Mouse (Mus musculus): Measurements from ENCODE around the gene Tspan9. TPM values are rescaled to one million over a fixed set of nuclear protein-coding genes. Genes with fewer than 3 reads are reported as not detected.

The Tspan9 gene
- polyA plus RNA-seq, 1 experiment from 2014 or later = 71.7 TPM

GRCm38 (mm10) chr6:128096521-128096920, 46.9 kb downstream of the Tspan9 start:
- Histone ChIP-seq H3K4me3 (ENCODE audit: low read depth, low read length) (no peak overlapping the region), H3K4me1 (ENCODE audit: control insufficient read depth, insufficient read depth, low read length) (no peaks in the 10 kb centered on the region; the same call in 1 of the 2 replicates), H3K27ac (replicated peaks; ENCODE audit: low read depth, low read length) (no peak overlapping the region), H3K4me2 (ENCODE audit: low read depth, low read length) (no peak overlapping the region), H3K36me3 (replicated peaks; ENCODE audit: control insufficient read depth, insufficient read depth, low read depth, low read length) (no peaks in the 10 kb centered on the region), H3K27me3 (ENCODE audit: control insufficient read depth, insufficient read depth, low read length) (no peaks in the 10 kb centered on the region), H3K9me3 (replicated peaks; ENCODE audit: control insufficient read depth, low read length) (no peaks in the 10 kb centered on the region), H3K9ac (replicated peaks; ENCODE audit: low read length) (no peak overlapping the region)
- 80% methylated on average over 7 of the region's 7 CpGs for WGBS
- ATAC-seq (replicated peaks; ENCODE audit: insufficient number of reproducible peaks, low FRiP score, low TSS enrichment, low read depth) = no peak
- DNase-seq (ENCODE audit: low spot score) = no peak

- Histone ChIP-seq H3K27ac (replicated peaks; ENCODE audit: low read depth, low read length) (no peak overlapping the region), H3K4me2 (ENCODE audit: low read depth, low read length) (no peak overlapping the region), H3K9ac (replicated peaks; ENCODE audit: low read length) (no peak overlapping the region), H3K36me3 (replicated peaks; ENCODE audit: control insufficient read depth, insufficient read depth, low read depth, low read length) (no peaks in the 10 kb centered on the region), H3K4me1 (ENCODE audit: control insufficient read depth, insufficient read depth, low read length) (no peaks in the 10 kb centered on the region; the same call in 1 of the 2 replicates), H3K4me3 (ENCODE audit: low read depth, low read length) (no peak overlapping the region), H3K27me3 (ENCODE audit: control insufficient read depth, insufficient read depth, low read length) (no peaks in the 10 kb centered on the region), H3K9me3 (replicated peaks; ENCODE audit: control insufficient read depth, low read length) (no peaks in the 10 kb centered on the region)
- ATAC-seq (replicated peaks; ENCODE audit: insufficient number of reproducible peaks, low FRiP score, low TSS enrichment, low read depth) (no peak), DNase-seq (ENCODE audit: low spot score) (no peak)
- 70% methylated on average over 8 of the region's 8 CpGs for WGBS
Observed at GRCm38 (mm10) chr6:128095906-128096305, 47.5 kb downstream of the Tspan9 start.

- no peaks in the 10 kb centered on the region for H3K36me3 ChIP-seq (replicated peaks; ENCODE audit: control insufficient read depth, insufficient read depth, low read depth, low read length)
- no peak overlapping the region for H3K4me2 ChIP-seq (ENCODE audit: low read depth, low read length)
- H3K4me3 ChIP-seq (ENCODE audit: low read depth, low read length) = no peak overlapping the region
- WGBS = 94% methylated on average over 10 of the region's 10 CpGs
- H3K27ac ChIP-seq (replicated peaks; ENCODE audit: low read depth, low read length) = no peak overlapping the region
- H3K4me1 ChIP-seq (ENCODE audit: control insufficient read depth, insufficient read depth, low read length) = no peaks in the 10 kb centered on the region; the same call in 1 of the 2 replicates
- no peaks in the 10 kb centered on the region for H3K9me3 ChIP-seq (replicated peaks; ENCODE audit: control insufficient read depth, low read length)
- DNase-seq (ENCODE audit: low spot score) (no peak), ATAC-seq (replicated peaks; ENCODE audit: insufficient number of reproducible peaks, low FRiP score, low TSS enrichment, low read depth) (no peak)
- no peaks in the 10 kb centered on the region for H3K27me3 ChIP-seq (ENCODE audit: control insufficient read depth, insufficient read depth, low read length)
- no peak overlapping the region for H3K9ac ChIP-seq (replicated peaks; ENCODE audit: low read length)
Observed at GRCm38 (mm10) chr6:128095131-128095530, 48.3 kb downstream of the Tspan9 start.

GRCm38 (mm10) chr6:128093856-128094628, 49.4 kb downstream of the Tspan9 start:
- ATAC-seq (replicated peaks; ENCODE audit: insufficient number of reproducible peaks, low FRiP score, low TSS enrichment, low read depth) (no peak), DNase-seq (ENCODE audit: low spot score) (no peak)
- no peaks in the 10 kb centered on the region for H3K9me3 ChIP-seq (replicated peaks; ENCODE audit: control insufficient read depth, low read length)
- 84% methylated on average over 15 of the region's 15 CpGs for WGBS
- no peak overlapping the region for H3K4me3 ChIP-seq (ENCODE audit: low read depth, low read length)
- H3K4me1 ChIP-seq (ENCODE audit: control insufficient read depth, insufficient read depth, low read length) = peaks cover 7% of the 10 kb centered on the region
- H3K27ac ChIP-seq (replicated peaks; ENCODE audit: low read depth, low read length) = 0 out of 2 replicates have a peak overlapping the region, but pooled peaks have one; percentile 11
- no peaks in the 10 kb centered on the region for H3K36me3 ChIP-seq (replicated peaks; ENCODE audit: control insufficient read depth, insufficient read depth, low read depth, low read length)
- H3K27me3 ChIP-seq (ENCODE audit: control insufficient read depth, insufficient read depth, low read length) = no peaks in the 10 kb centered on the region
- no peak overlapping the region for H3K9ac ChIP-seq (replicated peaks; ENCODE audit: low read length)
- H3K4me2 ChIP-seq (ENCODE audit: low read depth, low read length) = no peak overlapping the region

GRCm38 (mm10) chr6:128092621-128093020, 50.8 kb downstream of the Tspan9 start:
- 84% methylated on average over 5 of the region's 5 CpGs for WGBS
- H3K27ac ChIP-seq (replicated peaks; ENCODE audit: low read depth, low read length) = no peak overlapping the region
- peaks cover 17% of the 10 kb centered on the region for H3K4me1 ChIP-seq (ENCODE audit: control insufficient read depth, insufficient read depth, low read length)
- no peaks in the 10 kb centered on the region for H3K27me3 ChIP-seq (ENCODE audit: control insufficient read depth, insufficient read depth, low read length)
- H3K9me3 ChIP-seq (replicated peaks; ENCODE audit: control insufficient read depth, low read length) = no peaks in the 10 kb centered on the region
- H3K9ac ChIP-seq (replicated peaks; ENCODE audit: low read length) = no peak overlapping the region
- no peak for ATAC-seq (replicated peaks; ENCODE audit: insufficient number of reproducible peaks, low FRiP score, low TSS enrichment, low read depth)
- H3K4me3 ChIP-seq (ENCODE audit: low read depth, low read length) = no peak overlapping the region
- no peak overlapping the region for H3K4me2 ChIP-seq (ENCODE audit: low read depth, low read length)
- no peaks in the 10 kb centered on the region for H3K36me3 ChIP-seq (replicated peaks; ENCODE audit: control insufficient read depth, insufficient read depth, low read depth, low read length)
- DNase-seq (ENCODE audit: low spot score) = no peak

GRCm38 (mm10) chr6:128091833-128092166, 51.6 kb downstream of the Tspan9 start:
- H3K27me3 ChIP-seq (ENCODE audit: control insufficient read depth, insufficient read depth, low read length) = no peaks in the 10 kb centered on the region
- no peak overlapping the region for H3K9ac ChIP-seq (replicated peaks; ENCODE audit: low read length)
- H3K27ac ChIP-seq (replicated peaks; ENCODE audit: low read depth, low read length) = no peak overlapping the region
- no peak for ATAC-seq (replicated peaks; ENCODE audit: insufficient number of reproducible peaks, low FRiP score, low TSS enrichment, low read depth)
- DNase-seq (ENCODE audit: low spot score) = no peak
- H3K9me3 ChIP-seq (replicated peaks; ENCODE audit: control insufficient read depth, low read length) = no peaks in the 10 kb centered on the region
- no peak overlapping the region for H3K4me2 ChIP-seq (ENCODE audit: low read depth, low read length)
- H3K4me3 ChIP-seq (ENCODE audit: low read depth, low read length) = no peak overlapping the region
- H3K4me1 ChIP-seq (ENCODE audit: control insufficient read depth, insufficient read depth, low read length) = peaks cover 17% of the 10 kb centered on the region
- H3K36me3 ChIP-seq (replicated peaks; ENCODE audit: control insufficient read depth, insufficient read depth, low read depth, low read length) = no peaks in the 10 kb centered on the region
- 75% methylated on average over 4 of the region's 4 CpGs for WGBS

- peak; percentile 31; the same call in 1 of the 2 replicates for ATAC-seq (replicated peaks; ENCODE audit: insufficient number of reproducible peaks, low FRiP score, low TSS enrichment, low read depth)
- Histone ChIP-seq H3K9me3 (replicated peaks; ENCODE audit: control insufficient read depth, low read length) (no peaks in the 10 kb centered on the region), H3K27ac (replicated peaks; ENCODE audit: low read depth, low read length) (no peak overlapping the region), H3K4me1 (ENCODE audit: control insufficient read depth, insufficient read depth, low read length) (peaks cover 17% of the 10 kb centered on the region), H3K4me3 (ENCODE audit: low read depth, low read length) (no peak overlapping the region), H3K36me3 (replicated peaks; ENCODE audit: control insufficient read depth, insufficient read depth, low read depth, low read length) (no peaks in the 10 kb centered on the region), H3K4me2 (ENCODE audit: low read depth, low read length) (no peak overlapping the region), H3K27me3 (ENCODE audit: control insufficient read depth, insufficient read depth, low read length) (no peaks in the 10 kb centered on the region), H3K9ac (replicated peaks; ENCODE audit: low read length) (peak overlapping the region; percentile 7; the same call in 1 of the 2 replicates)
- DNase-seq (ENCODE audit: low spot score) = peak; percentile 83
- 22% methylated on average over 6 of the region's 6 CpGs for WGBS
Observed at GRCm38 (mm10) chr6:128090985-128091832, 52.2 kb downstream of the Tspan9 start.
